Mouse (Mus musculus): Measurements from ENCODE around the gene Fbxo8. TPM values are rescaled to one million over a fixed set of nuclear protein-coding genes. Genes with fewer than 3 reads are reported as not detected.

The Fbxo8 gene
- total and polyA plus RNA-seq, 3 experiments: 10.0 to 108 (median 27.3) TPM

DNA sequence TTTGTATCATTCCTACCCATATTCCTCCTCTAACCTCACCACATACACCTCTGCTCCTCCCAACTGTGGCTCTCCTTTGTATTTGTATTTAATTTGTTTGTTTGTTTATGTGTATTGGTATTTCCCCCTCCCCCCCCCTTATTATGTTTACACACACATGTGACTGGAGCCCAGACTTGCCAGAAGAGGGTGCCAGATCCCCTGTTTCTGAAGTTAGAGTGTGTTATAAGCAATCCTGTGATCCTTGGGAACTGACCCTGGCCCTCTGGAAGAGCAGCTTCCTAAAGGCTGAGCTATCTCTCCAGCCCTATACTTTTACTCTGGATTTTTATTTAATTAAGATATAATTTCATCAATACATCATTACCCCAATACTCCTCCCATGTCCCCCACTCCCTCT, 32.0 kb downstream of the Fbxo8 start:
- ATAC-seq (ENCODE audit: extremely low read depth, insufficient number of reproducible peaks, low FRiP score, poor library complexity, severe bottlenecking) (no peak), DNase-seq (ENCODE audit: low spot score) (no peak)
- H3K27me3 ChIP-seq (ENCODE audit: insufficient read depth, low read length): no peaks in the 10 kb centered on the region
- H3K4me3 ChIP-seq (ENCODE audit: low read depth, low read length): no peak overlapping the region
- no peak for TF ChIP-seq TAL1 (conservative IDR thresholded peaks at IDR 0.05; ENCODE audit: low read depth, low read length)
- no peak for TF ChIP-seq CTCF (IDR thresholded peaks at IDR 0.05; ENCODE audit: low read depth, low read length)
- no peak for TF ChIP-seq GATA1 (IDR thresholded peaks at IDR 0.05; ENCODE audit: borderline replicate concordance, low read length)
- no peak for TF ChIP-seq POLR2AphosphoS5 (IDR thresholded peaks at IDR 0.05; ENCODE audit: insufficient replicate concordance, low read depth, low read length)
- TF ChIP-seq GATA2 (IDR thresholded peaks at IDR 0.05; ENCODE audit: borderline replicate concordance, low read depth, low read length): no peak
- H3K4me1 ChIP-seq (ENCODE audit: insufficient read depth, low read depth, low read length): no peaks in the 10 kb centered on the region
- peaks cover 26% of the 10 kb centered on the region for H3K36me3 ChIP-seq (replicated peaks)
- H3K9me3 ChIP-seq (replicated peaks): no peaks in the 10 kb centered on the region

DNA sequence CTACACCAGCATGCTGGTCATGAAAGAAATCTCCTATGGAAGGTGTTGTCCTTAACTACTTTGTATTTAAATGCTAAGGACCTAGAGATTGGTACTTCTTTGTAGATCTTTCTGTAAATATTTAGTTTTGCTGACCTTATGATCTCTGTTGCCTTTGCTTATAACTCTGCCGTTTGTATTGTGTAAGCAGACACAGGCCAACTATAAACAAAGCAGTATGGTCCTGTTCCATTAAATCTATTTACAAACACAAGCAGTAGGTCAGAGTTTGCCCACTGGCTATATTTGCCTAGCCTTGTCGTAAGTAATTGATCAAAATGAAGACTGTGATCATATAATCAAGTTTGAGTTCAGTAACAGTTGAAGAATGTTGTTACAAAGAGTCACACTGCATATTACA, 38.1 kb downstream of the Fbxo8 start:
- Histone ChIP-seq H3K4me3 (ENCODE audit: low read depth, low read length) (no peak overlapping the region), H3K27me3 (ENCODE audit: insufficient read depth, low read length) (no peaks in the 10 kb centered on the region), H3K4me1 (ENCODE audit: insufficient read depth, low read depth, low read length) (no peaks in the 10 kb centered on the region), H3K36me3 (replicated peaks) (peaks cover 28% of the 10 kb centered on the region), H3K9me3 (replicated peaks) (no peaks in the 10 kb centered on the region)
- ATAC-seq (ENCODE audit: extremely low read depth, insufficient number of reproducible peaks, low FRiP score, poor library complexity, severe bottlenecking) (no peak), DNase-seq (ENCODE audit: low spot score) (no peak)
- TF ChIP-seq POLR2AphosphoS5 (IDR thresholded peaks at IDR 0.05; ENCODE audit: insufficient replicate concordance, low read depth, low read length): no peak
- no peak for TF ChIP-seq TAL1 (conservative IDR thresholded peaks at IDR 0.05; ENCODE audit: low read depth, low read length)
- TF ChIP-seq GATA2 (IDR thresholded peaks at IDR 0.05; ENCODE audit: borderline replicate concordance, low read depth, low read length): no peak

DNA sequence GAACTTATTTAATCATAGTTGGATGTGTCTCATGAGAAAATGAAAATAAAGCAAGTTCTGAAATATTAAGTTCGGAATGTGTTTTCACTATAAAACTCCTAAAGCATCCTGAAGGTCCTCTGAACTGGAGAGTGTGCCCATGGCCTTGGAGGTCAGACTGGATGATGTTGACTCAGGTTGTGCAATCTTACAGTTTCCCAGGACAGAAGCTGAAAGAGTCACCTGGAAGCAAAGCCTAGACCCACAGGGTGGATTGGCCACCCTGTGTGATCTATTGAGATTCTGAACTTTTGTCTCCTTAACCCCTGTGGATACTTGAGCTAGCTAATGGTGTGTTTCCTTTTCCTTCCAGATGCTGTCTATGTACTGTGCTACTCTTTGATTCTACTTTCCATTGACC, 40.2 kb downstream of the Fbxo8 start:
- Histone ChIP-seq H3K4me1 (ENCODE audit: insufficient read depth, low read depth, low read length) (no peaks in the 10 kb centered on the region), H3K27me3 (ENCODE audit: insufficient read depth, low read length) (no peaks in the 10 kb centered on the region), H3K4me3 (ENCODE audit: low read depth, low read length) (no peak overlapping the region), H3K36me3 (replicated peaks) (peaks cover 36% of the 10 kb centered on the region), H3K9me3 (replicated peaks) (no peaks in the 10 kb centered on the region)
- TF ChIP-seq GATA1 (IDR thresholded peaks at IDR 0.05; ENCODE audit: borderline replicate concordance, low read length) (no peak), GATA2 (IDR thresholded peaks at IDR 0.05; ENCODE audit: borderline replicate concordance, low read depth, low read length) (no peak), TAL1 (conservative IDR thresholded peaks at IDR 0.05; ENCODE audit: low read depth, low read length) (no peak), CTCF (IDR thresholded peaks at IDR 0.05; ENCODE audit: low read depth, low read length) (no peak), POLR2AphosphoS5 (IDR thresholded peaks at IDR 0.05; ENCODE audit: insufficient replicate concordance, low read depth, low read length) (no peak)
- DNase-seq (ENCODE audit: low spot score) (no peak), ATAC-seq (ENCODE audit: extremely low read depth, insufficient number of reproducible peaks, low FRiP score, poor library complexity, severe bottlenecking) (no peak)

DNA sequence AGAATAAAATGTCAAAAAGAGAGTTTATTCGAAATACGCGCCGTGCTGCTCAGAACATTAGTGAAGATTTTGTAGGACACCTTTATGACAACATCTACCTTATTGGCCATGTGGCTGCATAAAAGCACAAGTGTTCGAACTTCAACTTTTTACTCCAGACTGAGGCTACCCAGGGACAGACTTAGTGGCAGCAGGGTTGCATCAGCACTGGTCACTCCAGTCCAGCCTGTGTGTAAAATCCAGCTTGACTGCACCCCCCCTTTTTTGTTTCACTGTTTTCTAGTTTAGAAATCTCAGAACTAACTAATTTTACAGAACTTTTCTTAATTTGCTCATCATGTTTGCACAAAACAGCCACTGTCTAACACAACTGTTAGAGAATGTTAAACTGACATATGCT, 40.6 kb downstream of the Fbxo8 start:
- ATAC-seq (ENCODE audit: extremely low read depth, insufficient number of reproducible peaks, low FRiP score, poor library complexity, severe bottlenecking) (no peak), DNase-seq (ENCODE audit: low spot score) (no peak)
- Histone ChIP-seq H3K4me1 (ENCODE audit: insufficient read depth, low read depth, low read length) (no peaks in the 10 kb centered on the region), H3K4me3 (ENCODE audit: low read depth, low read length) (no peak overlapping the region), H3K9me3 (replicated peaks) (no peaks in the 10 kb centered on the region), H3K36me3 (replicated peaks) (peaks cover 33% of the 10 kb centered on the region), H3K27me3 (ENCODE audit: insufficient read depth, low read length) (no peaks in the 10 kb centered on the region)
- TF ChIP-seq CTCF (IDR thresholded peaks at IDR 0.05; ENCODE audit: low read depth, low read length) (no peak), GATA2 (IDR thresholded peaks at IDR 0.05; ENCODE audit: borderline replicate concordance, low read depth, low read length) (no peak), TAL1 (conservative IDR thresholded peaks at IDR 0.05; ENCODE audit: low read depth, low read length) (no peak), GATA1 (IDR thresholded peaks at IDR 0.05; ENCODE audit: borderline replicate concordance, low read length) (no peak), POLR2AphosphoS5 (IDR thresholded peaks at IDR 0.05; ENCODE audit: insufficient replicate concordance, low read depth, low read length) (no peak)

DNA sequence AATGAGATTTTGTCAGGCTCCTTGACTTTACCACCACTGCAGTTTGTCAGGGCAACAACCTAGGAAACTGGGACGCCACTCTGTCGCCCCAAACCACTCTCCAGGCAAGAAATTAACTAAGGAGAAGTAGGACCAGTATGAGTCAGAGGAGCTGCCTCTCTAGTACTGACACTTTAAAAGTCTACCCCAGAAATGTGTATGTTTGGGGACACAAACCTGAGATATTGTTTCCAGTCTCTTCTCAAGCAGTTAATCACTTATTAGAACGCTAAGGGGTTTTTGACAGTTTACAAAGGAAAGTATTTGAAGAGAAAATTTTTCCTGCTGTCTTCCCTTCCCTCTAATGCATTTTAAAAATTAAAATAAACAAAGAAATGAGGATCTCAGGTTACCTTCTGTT, 55.6 kb downstream of the Fbxo8 start:
- TF ChIP-seq GATA2 (IDR thresholded peaks at IDR 0.05; ENCODE audit: borderline replicate concordance, low read depth, low read length): no peak
- TF ChIP-seq CTCF (IDR thresholded peaks at IDR 0.05; ENCODE audit: low read depth, low read length): no peak
- no peak for TF ChIP-seq POLR2AphosphoS5 (IDR thresholded peaks at IDR 0.05; ENCODE audit: insufficient replicate concordance, low read depth, low read length)
- no peak for TF ChIP-seq TAL1 (conservative IDR thresholded peaks at IDR 0.05; ENCODE audit: low read depth, low read length)
- no peak for TF ChIP-seq GATA1 (IDR thresholded peaks at IDR 0.05; ENCODE audit: borderline replicate concordance, low read length)
- DNase-seq (ENCODE audit: low spot score) (no peak), ATAC-seq (ENCODE audit: extremely low read depth, insufficient number of reproducible peaks, low FRiP score, poor library complexity, severe bottlenecking) (no peak)
- Histone ChIP-seq H3K36me3 (replicated peaks) (no peaks in the 10 kb centered on the region), H3K9me3 (replicated peaks) (no peaks in the 10 kb centered on the region), H3K4me3 (ENCODE audit: low read depth, low read length) (no peak overlapping the region), H3K27me3 (ENCODE audit: insufficient read depth, low read length) (peaks cover 4% of the 10 kb centered on the region), H3K4me1 (ENCODE audit: insufficient read depth, low read depth, low read length) (no peaks in the 10 kb centered on the region)

DNA sequence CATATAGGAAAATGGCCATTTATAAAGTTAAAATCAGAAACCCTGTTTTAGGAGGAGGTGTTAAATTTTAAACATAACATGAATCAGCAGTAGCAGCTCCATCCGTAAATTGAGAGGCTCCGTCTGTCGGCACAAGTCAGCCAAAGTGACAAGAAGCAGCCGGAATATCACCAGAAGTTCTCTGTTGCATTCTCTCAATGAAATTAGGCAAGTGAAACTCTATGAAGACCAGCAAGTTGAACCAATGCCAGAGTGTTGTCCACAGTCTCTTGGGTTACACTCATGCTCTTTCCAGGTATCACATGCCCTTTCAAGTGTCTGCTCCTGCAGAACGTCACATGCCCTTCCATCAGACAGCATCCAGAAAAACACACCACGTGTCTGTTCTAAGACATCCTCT, 60.8 kb downstream of the Fbxo8 start:
- Histone ChIP-seq H3K4me3 (ENCODE audit: low read depth, low read length) (no peak overlapping the region), H3K27me3 (ENCODE audit: insufficient read depth, low read length) (peaks cover 6% of the 10 kb centered on the region), H3K4me1 (ENCODE audit: insufficient read depth, low read depth, low read length) (no peaks in the 10 kb centered on the region), H3K9me3 (replicated peaks) (no peaks in the 10 kb centered on the region), H3K36me3 (replicated peaks) (no peaks in the 10 kb centered on the region)
- ATAC-seq (ENCODE audit: extremely low read depth, insufficient number of reproducible peaks, low FRiP score, poor library complexity, severe bottlenecking) (no peak), DNase-seq (ENCODE audit: low spot score) (no peak)
- no peak for TF ChIP-seq CTCF (IDR thresholded peaks at IDR 0.05; ENCODE audit: low read depth, low read length)
- TF ChIP-seq POLR2AphosphoS5 (IDR thresholded peaks at IDR 0.05; ENCODE audit: insufficient replicate concordance, low read depth, low read length): no peak
- TF ChIP-seq GATA1 (IDR thresholded peaks at IDR 0.05; ENCODE audit: borderline replicate concordance, low read length): no peak
- TF ChIP-seq GATA2 (IDR thresholded peaks at IDR 0.05; ENCODE audit: borderline replicate concordance, low read depth, low read length): no peak
- no peak for TF ChIP-seq TAL1 (conservative IDR thresholded peaks at IDR 0.05; ENCODE audit: low read depth, low read length)

Data from G1E (cell line).